Mouse (Mus musculus) CD8-positive naive resting alpha-beta T cell, adult 2 months (primary cell): ENCODE results near the gene Avl9.
A peak's percentile ranks its signal among the peaks of the same experiment; 100 is the strongest.

Experiments used
- DNase-seq, 2 experiments: peaks; one replicate each; pipeline ENCODE4 v3.0.0; 2022; ENCODE audit warnings: low read depth in 2 of 2, low spot score in 2 of 2

Gene Avl9

DNA sequence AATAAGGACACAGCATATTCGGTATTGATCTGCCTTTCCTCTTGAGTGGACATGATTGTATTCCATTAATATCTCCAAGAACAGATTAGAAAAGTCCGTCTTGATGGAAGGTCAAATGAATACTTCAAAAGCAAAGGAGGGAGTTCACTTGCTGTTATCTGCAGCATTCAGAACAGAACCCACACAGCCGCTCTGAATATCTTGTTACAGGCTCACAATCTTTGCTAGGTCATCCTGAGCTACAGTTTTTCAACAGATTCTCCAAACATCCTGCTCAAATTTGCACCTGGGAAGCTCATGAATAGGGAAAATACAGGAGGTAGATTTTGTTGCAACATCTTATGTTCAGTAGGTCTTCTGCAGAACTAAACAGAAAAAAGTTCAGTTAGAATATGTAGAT lies 74.6 kb downstream of the Avl9 start:
- no peak for DNase-seq

DNA sequence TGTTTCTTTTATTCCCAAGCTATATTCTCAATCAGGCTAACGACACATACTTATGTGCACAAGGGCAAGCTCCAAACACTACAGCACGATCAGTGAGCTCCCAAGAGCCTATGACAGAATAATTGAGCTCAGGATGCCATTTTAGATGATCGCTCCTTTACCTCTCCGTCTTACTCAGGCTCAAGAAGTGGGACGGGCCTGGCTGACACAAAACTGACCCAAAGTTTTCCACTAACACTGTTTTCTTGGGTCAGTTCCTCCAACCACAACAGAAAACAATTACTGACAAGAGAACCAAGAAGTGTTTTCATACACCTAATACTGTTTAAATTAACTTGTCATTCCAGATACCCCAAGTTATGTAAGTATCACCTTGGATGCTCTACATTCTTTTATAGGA lies 80.1 kb downstream of the Avl9 start:
- no peak for DNase-seq

DNA sequence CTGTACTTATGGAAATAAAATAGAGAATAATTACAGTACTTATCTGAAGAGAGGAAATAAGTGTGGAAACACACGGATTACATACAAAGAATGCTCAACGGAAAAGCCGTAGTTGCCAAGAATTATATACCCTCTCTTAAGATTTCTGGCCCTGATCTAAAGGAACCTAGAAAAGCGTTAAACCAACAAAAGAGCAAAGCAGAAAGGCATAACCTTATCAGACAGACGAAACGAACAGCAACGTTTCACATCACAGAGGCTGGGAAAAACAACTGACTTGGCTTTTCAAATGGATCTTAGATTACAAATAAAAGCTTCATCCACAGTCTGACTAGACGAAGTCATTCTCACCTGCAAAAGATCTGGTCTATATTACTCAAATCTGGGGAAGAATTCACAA lies 81.5 kb downstream of the Avl9 start:
- no peak for DNase-seq

DNA sequence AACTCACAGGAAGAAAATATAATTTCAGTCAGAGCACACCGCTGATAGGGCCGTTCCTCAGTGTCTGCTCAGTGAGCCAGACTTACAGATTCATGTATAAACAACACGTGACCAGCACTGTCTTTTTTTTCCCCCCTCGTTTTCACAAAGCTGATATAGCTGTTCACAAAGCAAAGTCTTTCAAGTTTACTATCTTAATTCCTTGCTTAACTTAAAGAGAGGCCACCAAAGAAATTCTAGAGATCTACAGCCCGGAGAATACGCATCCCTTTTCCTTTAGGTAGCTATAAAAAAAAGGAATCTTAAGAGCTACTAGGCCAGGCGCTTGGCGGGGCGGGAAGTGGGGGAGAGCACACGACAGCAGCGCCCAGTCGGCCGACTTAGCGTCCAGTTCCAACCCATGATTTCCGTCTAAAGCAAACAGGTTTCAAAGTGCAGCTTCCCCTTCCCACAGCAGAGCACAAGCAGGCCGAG lies 82.0 kb downstream of the Avl9 start:
- DNase-seq, result peak; percentile 24 to 38

DNA sequence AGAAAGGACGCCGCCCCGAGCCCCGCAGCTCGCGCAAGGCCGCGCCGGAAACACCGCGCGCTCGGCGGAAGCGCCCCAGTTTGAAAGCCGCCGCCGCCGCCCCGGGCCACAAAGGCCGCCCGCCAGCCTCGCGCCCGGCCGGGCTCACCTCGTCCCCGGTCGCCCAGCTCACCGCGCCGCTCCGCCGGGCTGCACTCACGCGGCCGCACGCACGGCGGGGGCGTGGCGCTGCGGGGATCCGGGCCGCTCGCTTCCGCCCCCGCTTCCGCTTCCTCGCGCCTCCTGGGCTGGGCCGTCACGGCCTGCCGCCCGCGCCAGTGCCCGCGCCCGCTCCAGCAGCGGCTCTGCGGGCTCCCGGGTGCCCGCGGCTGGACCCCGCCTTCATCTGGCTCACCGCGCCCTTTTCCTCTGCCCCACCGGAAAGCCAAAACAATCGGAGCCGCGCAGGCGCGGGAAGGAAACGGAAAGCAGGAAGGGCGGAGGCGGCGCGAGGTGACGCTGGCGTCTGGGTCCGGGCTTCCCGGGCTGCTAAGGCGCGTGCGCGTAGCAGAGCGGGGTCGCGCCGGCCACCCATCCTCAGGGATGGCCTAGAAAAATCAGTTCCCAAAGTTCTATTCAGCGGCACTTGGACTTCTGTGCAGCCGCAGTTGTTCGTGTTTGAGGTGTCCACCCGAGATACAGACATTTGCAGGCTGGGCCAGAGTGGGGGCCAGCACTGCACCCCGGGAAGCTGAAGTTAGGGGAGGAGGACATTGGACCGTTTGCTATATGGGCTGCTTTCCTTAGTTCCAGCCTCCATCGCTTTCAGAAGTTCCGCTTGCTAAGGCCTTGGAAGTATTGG lies 82.8 kb downstream of the Avl9 start, which contains the start of gene Kbtbd2:
Gene Kbtbd2 (minus strand): TSS at position 503 of the 841 bp plus-strand sequence.
- DNase-seq, result peak; percentile 87 to 88

DNA sequence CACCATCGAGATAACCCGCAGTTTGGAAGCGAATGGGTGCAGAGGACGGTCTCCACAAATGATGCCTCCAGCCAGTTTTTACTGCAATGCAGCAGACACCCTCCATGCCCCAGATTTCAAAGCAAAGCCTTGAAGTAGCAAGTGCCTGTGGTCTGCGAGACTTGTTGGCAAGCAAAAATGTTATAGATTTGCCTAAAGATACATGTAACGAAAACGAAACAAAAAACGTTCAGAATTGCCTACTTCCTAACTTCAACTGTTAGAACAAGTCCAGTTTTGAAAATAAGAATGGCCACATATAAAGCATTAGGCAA lies 83.4 kb downstream of the Avl9 start:
- no peak for DNase-seq

DNA sequence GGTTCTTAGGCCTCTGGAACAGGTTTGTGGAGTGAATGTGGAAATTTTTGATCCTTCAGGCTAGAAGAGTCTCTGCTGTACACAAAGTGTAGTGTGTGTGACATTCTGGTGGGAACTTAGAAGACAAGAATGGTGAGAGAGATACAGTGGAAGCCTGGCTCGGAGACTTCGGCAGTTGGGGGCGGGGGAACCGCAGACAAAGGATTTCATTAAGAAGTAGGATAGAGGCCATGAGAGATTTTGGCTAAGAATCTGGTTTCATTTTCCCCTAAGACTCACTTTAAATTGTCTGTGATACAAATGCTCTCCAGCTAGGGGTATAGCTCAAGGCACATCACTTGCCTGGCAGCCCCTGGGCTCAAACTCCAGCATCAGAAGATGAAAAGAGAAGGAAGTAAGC lies 90.3 kb downstream of the Avl9 start:
- DNase-seq, result no peak

DNA sequence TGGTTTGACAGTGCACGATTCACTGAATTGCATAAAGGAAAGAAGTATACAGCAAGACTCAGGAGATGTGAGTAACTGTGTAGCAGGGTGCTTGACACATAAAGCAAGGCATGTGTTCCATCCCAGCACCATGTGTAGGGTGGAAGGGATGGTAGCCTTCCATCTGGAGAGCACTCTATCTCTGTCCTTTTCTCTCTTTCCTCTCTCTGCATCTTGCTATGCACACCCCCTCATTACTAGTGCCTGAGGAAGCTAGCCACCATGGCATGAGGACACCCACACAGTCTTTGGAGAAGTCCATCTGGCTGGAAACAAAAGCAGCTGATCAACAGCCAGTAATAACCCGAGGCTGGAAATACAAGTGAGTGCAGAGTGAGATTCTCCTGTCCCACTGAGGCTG lies 91.5 kb downstream of the Avl9 start:
- DNase-seq, result no peak

DNA sequence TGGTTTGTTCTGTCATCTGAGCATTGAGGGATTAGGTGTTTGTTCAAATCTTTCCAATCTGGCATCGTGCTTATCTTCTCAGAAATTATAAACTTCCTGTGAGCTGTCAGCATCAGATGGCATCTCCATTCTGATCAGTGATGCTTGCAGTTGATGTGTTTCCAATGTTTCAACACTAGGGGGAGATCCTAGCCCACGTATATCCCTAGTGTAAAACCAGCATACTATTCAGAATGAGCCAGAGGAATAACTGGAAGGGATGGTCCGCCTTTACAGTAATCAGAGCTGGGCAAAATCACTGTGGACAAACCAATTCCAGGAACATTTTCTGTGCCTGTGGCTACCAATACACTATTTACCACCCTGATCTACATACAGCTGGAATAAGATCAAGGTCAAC lies 94.0 kb downstream of the Avl9 start:
- DNase-seq, result peak; percentile 34 to 56
